Mouse (Mus musculus) liver, embryonic 15.5 days (tissue): ENCODE measurements around the gene Lingo2. TPM values are rescaled to one million over a fixed set of nuclear protein-coding genes. Genes with fewer than 3 reads are reported as not detected.
A peak's percentile ranks its signal among the peaks of the same experiment; 100 is the strongest.
"Not testable (repeated sequence)": the region's sequence is repeated elsewhere in the genome, so short reads cannot be mapped to it uniquely, and the experiment has no call there.

Experiments used
- ATAC-seq: fragments of 200-750 bp; cut with Nextera tagmentation; 2 replicates; pipeline ENCODE4 v1.8.0; 2017; ENCODE audit warnings: moderate number of reproducible peaks, mild to moderate bottlenecking, moderate library complexity; ENCODE audit not compliant: insufficient read depth
- H3K27ac ChIP-seq: fragments of 300-500 bp; sonication (generic); replicated peaks from 2 replicates; pipeline ENCODE4 v1.5.1; 2015; ENCODE audit warnings: mild to moderate bottlenecking, inconsistent platforms
- H3K27me3 ChIP-seq: fragments of 300-500 bp; sonication (generic); 2 replicates; pipeline ENCODE4 v1.6.1; 2015; ENCODE audit warnings: mild to moderate bottlenecking, inconsistent platforms
- H3K36me3 ChIP-seq: fragments of 300-500 bp; sonication (generic); replicated peaks from 2 replicates; pipeline ENCODE4 v1.6.1; 2015; ENCODE audit warnings: moderate library complexity, mild to moderate bottlenecking, inconsistent platforms
- H3K4me1 ChIP-seq: fragments of 300-500 bp; sonication (generic); replicated peaks from 2 replicates; pipeline ENCODE4 v1.6.1; 2015; ENCODE audit warnings: inconsistent platforms
- H3K4me2 ChIP-seq: fragments of 300-500 bp; sonication (generic); 2 replicates; pipeline ENCODE4 v1.6.1; 2015; ENCODE audit warnings: moderate library complexity, mild to moderate bottlenecking, inconsistent platforms
- H3K4me3 ChIP-seq: fragments of 300-500 bp; sonication (generic); replicated peaks from 2 replicates; pipeline ENCODE4 v1.5.1; 2015; ENCODE audit warnings: mild to moderate bottlenecking, inconsistent platforms
- H3K9ac ChIP-seq: fragments of 300-500 bp; sonication (generic); 2 replicates; pipeline ENCODE4 v1.6.1; 2015; ENCODE audit warnings: moderate library complexity, mild to moderate bottlenecking, inconsistent platforms
- H3K9me3 ChIP-seq: fragments of 300-500 bp; sonication (generic); replicated peaks from 2 replicates; pipeline ENCODE4 v1.6.1; 2016; ENCODE audit warnings: inconsistent platforms
- WGBS: fragments of 180-500 bp; shearing (Covaris S2); methylation state at CpG from one replicate; pipeline ENCODE4 v1.1.7; 2015; ENCODE audit warnings: mixed read lengths; ENCODE audit not compliant: insufficient replicate concordance; 5-methylcytosine and 5-hydroxymethylcytosine counted together
- microRNA counts: library from miRNA; unstranded; fragments of <30 nt; microRNA quantifications from one replicate; lab custom pipeline; 2016
- microRNA-seq: library from miRNA; unstranded; fragments of <30 nt; microRNA quantifications from one replicate; pipeline ENCODE4, GENCODE M21; 2016
- polyA plus RNA-seq: library from polyadenylated mRNA; unstranded; fragments of >200 nt; fragmentation: Nextera tagmentation; extraction: Ambion mirVana; gene quantifications from 2 replicates; pipeline ENCODE4 v1.2.1, GENCODE M21; 2015

The Lingo2 gene
- polyA plus RNA-seq, 1 experiment from 2014 or later, result 0.03 TPM

- H3K4me2 ChIP-seq, result no peak overlapping the region
- H3K4me1 ChIP-seq, result no peaks in the 10 kb centered on the region
- H3K27me3 ChIP-seq, result no peaks in the 10 kb centered on the region
- 35% methylated on average over 1 of the region's 1 CpGs for WGBS
- ATAC-seq, result no peak
- H3K36me3 ChIP-seq, result no peaks in the 10 kb centered on the region
- H3K9me3 ChIP-seq, result no peaks in the 10 kb centered on the region
- H3K27ac ChIP-seq, result no peak overlapping the region
- no peak overlapping the region for H3K9ac ChIP-seq
- H3K4me3 ChIP-seq, result no peak overlapping the region
These were observed 1226.8 kb downstream of the Lingo2 start for GRCm38 (mm10) chr4:35724774-35725173.

GRCm38 (mm10) chr4:35704126-35704525, 1247.4 kb downstream of the Lingo2 start:
- Histone ChIP-seq H3K36me3 (no peaks in the 10 kb centered on the region), H3K9ac (no peak overlapping the region), H3K27ac (no peak overlapping the region), H3K27me3 (no peaks in the 10 kb centered on the region), H3K4me3 (no peak overlapping the region), H3K4me2 (no peak overlapping the region), H3K4me1 (no peaks in the 10 kb centered on the region), H3K9me3 (no peaks in the 10 kb centered on the region)
- 37% methylated on average over 2 of the region's 2 CpGs for WGBS
- ATAC-seq, result no peak

GRCm38 (mm10) chr4:35702661-35703060, 1248.9 kb downstream of the Lingo2 start:
- no peak for ATAC-seq
- WGBS, result 69% methylated on average over 1 of the region's 1 CpGs
- no peaks in the 10 kb centered on the region for H3K9me3 ChIP-seq
- no peaks in the 10 kb centered on the region for H3K36me3 ChIP-seq
- H3K27ac ChIP-seq, result no peak overlapping the region
- no peak overlapping the region for H3K4me2 ChIP-seq
- H3K4me1 ChIP-seq, result no peaks in the 10 kb centered on the region
- H3K27me3 ChIP-seq, result no peaks in the 10 kb centered on the region
- no peak overlapping the region for H3K4me3 ChIP-seq
- no peak overlapping the region for H3K9ac ChIP-seq

GRCm38 (mm10) chr4:35695137-35695522, 1256.4 kb downstream of the Lingo2 start:
- H3K27ac ChIP-seq, result no peak overlapping the region
- ATAC-seq, result no peak
- H3K27me3 ChIP-seq, result no peaks in the 10 kb centered on the region
- 45% methylated on average over 2 of the region's 2 CpGs for whole genome bisulfite sequencing
- H3K9ac ChIP-seq, result no peak overlapping the region
- no peak overlapping the region for H3K4me2 ChIP-seq
- no peak overlapping the region for H3K4me3 ChIP-seq
- no peaks in the 10 kb centered on the region for H3K9me3 ChIP-seq
- no peaks in the 10 kb centered on the region for H3K4me1 ChIP-seq
- no peaks in the 10 kb centered on the region for H3K36me3 ChIP-seq

GRCm38 (mm10) chr4:35694360-35695136, 1257.0 kb downstream of the Lingo2 start:
- WGBS, result 63% methylated on average over 4 of the region's 4 CpGs
- no peak for ATAC-seq
- Histone ChIP-seq H3K4me3 (no peak overlapping the region), H3K27ac (no peak overlapping the region), H3K4me1 (no peaks in the 10 kb centered on the region), H3K9ac (no peak overlapping the region), H3K9me3 (no peaks in the 10 kb centered on the region), H3K36me3 (no peaks in the 10 kb centered on the region), H3K27me3 (no peaks in the 10 kb centered on the region), H3K4me2 (no peak overlapping the region)

GRCm38 (mm10) chr4:35690521-35690920, 1261.0 kb downstream of the Lingo2 start:
- 52% methylated on average over 5 of the region's 5 CpGs for WGBS

GRCm38 (mm10) chr4:35688498-35689240, 1262.9 kb downstream of the Lingo2 start:
- H3K9me3 ChIP-seq, H3K4me2 ChIP-seq, H3K36me3 ChIP-seq, H3K4me1 ChIP-seq, H3K4me3 ChIP-seq, H3K27ac ChIP-seq, H3K9ac ChIP-seq, H3K27me3 ChIP-seq, ATAC-seq: not testable (repeated sequence)
- 64% methylated on average over 5 of the region's 5 CpGs for WGBS

More at GRCm38 (mm10) chr4:35690521-35690920, 1261.0 kb downstream of the Lingo2 start:
- no peaks in the 10 kb centered on the region for H3K36me3 ChIP-seq
- no peaks in the 10 kb centered on the region for H3K9me3 ChIP-seq
- H3K27me3 ChIP-seq, result no peaks in the 10 kb centered on the region
- H3K27ac ChIP-seq, result no peak overlapping the region
- no peaks in the 10 kb centered on the region for H3K4me1 ChIP-seq
- H3K4me2 ChIP-seq, result no peak overlapping the region
- ATAC-seq, result no peak
- H3K4me3 ChIP-seq, result no peak overlapping the region
- H3K9ac ChIP-seq, result no peak overlapping the region

MicroRNAs within 50 kb of the gene (microRNA counts, 519-probe panel; counts per million panel counts)
- microRNA mmu-miR-873 (lab: Ali Mortazavi, UCI) (1,517 counts per million, percentile 9 among the panel's probes with 10 or more counts), microRNA mmu-miR-876-3p (lab: Ali Mortazavi, UCI) (2,222 counts per million, percentile 33 among the panel's probes with 10 or more counts), microRNA mmu-miR-876-5p (lab: Ali Mortazavi, UCI) (not detected)

Small RNA genes within 50 kb of the gene (microRNA-seq; reads per million reads assigned to microRNA genes)
- not detected for gene Mir873a
- gene Mir873b, result not detected
- not detected for gene Mir876
